Mouse (Mus musculus): ENCODE results near the gene Adamts2.

- no peak for TF ChIP-seq POLR2A (IDR thresholded peaks at IDR 0.05; ENCODE audit: insufficient read depth, low read depth, low read length)
- TF ChIP-seq CTCF (IDR thresholded peaks at IDR 0.05): no peak
- no peak for TF ChIP-seq EP300 (IDR thresholded peaks at IDR 0.05; ENCODE audit: insufficient read depth, low read depth, low read length)
These were observed 80.1 kb downstream of the Adamts2 start for GRCm38 (mm10) chr11:50681940-50682339.
